Mouse (Mus musculus) liver, embryonic 16.5 days (tissue): ENCODE measurements around the gene Pik3r1. TPM values are rescaled to one million over a fixed set of nuclear protein-coding genes. Genes with fewer than 3 reads are reported as not detected.

ENCODE experiments used
- ATAC-seq: fragments of 200-750 bp; cut with Nextera tagmentation; 2 replicates; pipeline ENCODE4 v1.8.0; 2017; ENCODE audit warnings: low read depth, mild to moderate bottlenecking, moderate number of reproducible peaks, moderate library complexity
- H3K27ac ChIP-seq: fragments of 300-500 bp; sonication (generic); 2 replicates; pipeline ENCODE4 v1.5.1; 2014; ENCODE audit warnings: mild to moderate bottlenecking, low read length
- H3K27me3 ChIP-seq: fragments of 300-500 bp; sonication (generic); 2 replicates; pipeline ENCODE4 v1.6.1; 2014; ENCODE audit warnings: low read depth, low read length, mixed read lengths; ENCODE audit not compliant: control insufficient read depth, insufficient read depth
- H3K36me3 ChIP-seq: fragments of 300-500 bp; sonication (generic); 2 replicates; pipeline ENCODE4 v1.6.1; 2014; ENCODE audit warnings: mild to moderate bottlenecking; ENCODE audit not compliant: control insufficient read depth, insufficient read depth
- H3K4me1 ChIP-seq: fragments of 300-500 bp; sonication (generic); 2 replicates; pipeline ENCODE4 v1.6.1; 2014; ENCODE audit warnings: low read depth, low read length, mixed read lengths; ENCODE audit not compliant: control insufficient read depth
- H3K4me2 ChIP-seq: fragments of 300-500 bp; sonication (generic); 2 replicates; pipeline ENCODE4 v1.6.1; 2014; ENCODE audit warnings: low read depth, low read length, mixed read lengths
- H3K4me3 ChIP-seq: fragments of 300-500 bp; sonication (generic); 2 replicates; pipeline ENCODE4 v1.5.1; 2014; ENCODE audit warnings: low read depth, mild to moderate bottlenecking, low read length
- H3K9ac ChIP-seq: fragments of 300-500 bp; sonication (generic); 2 replicates; pipeline ENCODE4 v1.6.1; 2014; ENCODE audit warnings: low read depth, low read length
- H3K9me3 ChIP-seq: fragments of 300-500 bp; sonication (generic); replicated peaks from 2 replicates; pipeline ENCODE4 v1.6.1; 2016; ENCODE audit warnings: low read length; ENCODE audit not compliant: control insufficient read depth
- WGBS: fragments of 180-500 bp; shearing (Covaris S2); extraction: QIAGEN DNeasy Blood & Tissue Kit; methylation state at CpG from one replicate; pipeline ENCODE4 v1.1.7; 2014; ENCODE audit not compliant: insufficient replicate concordance; 5-methylcytosine and 5-hydroxymethylcytosine counted together
- polyA plus RNA-seq: library from polyadenylated mRNA; unstranded; fragments of >200 nt; fragmentation: Nextera tagmentation; extraction: Ambion mirVana; gene quantifications from 2 replicates; pipeline ENCODE4 v1.2.1, GENCODE M21; 2015

Pik3r1 gene
- polyA plus RNA-seq, 1 experiment from 2014 or later = 18.6 TPM

- no peak overlapping the region for H3K27ac ChIP-seq
- H3K4me2 ChIP-seq = peak overlapping the region; percentile 64
- no peaks in the 10 kb centered on the region for H3K9me3 ChIP-seq
- H3K9ac ChIP-seq = no peak overlapping the region
- 47% methylated on average over 10 of the region's 10 CpGs for WGBS
- no peak for ATAC-seq
- peak overlapping the region; percentile 52; the same call in 1 of the 2 replicates for H3K4me3 ChIP-seq
- no peaks in the 10 kb centered on the region for H3K36me3 ChIP-seq
- no peaks in the 10 kb centered on the region; the same call in none of the 2 replicates for H3K4me1 ChIP-seq
- H3K27me3 ChIP-seq = peaks cover 18% of the 10 kb centered on the region
Measured at GRCm38 (mm10) chr13:101800833-101801371, 32.9 kb upstream of the Pik3r1 start.

DNA sequence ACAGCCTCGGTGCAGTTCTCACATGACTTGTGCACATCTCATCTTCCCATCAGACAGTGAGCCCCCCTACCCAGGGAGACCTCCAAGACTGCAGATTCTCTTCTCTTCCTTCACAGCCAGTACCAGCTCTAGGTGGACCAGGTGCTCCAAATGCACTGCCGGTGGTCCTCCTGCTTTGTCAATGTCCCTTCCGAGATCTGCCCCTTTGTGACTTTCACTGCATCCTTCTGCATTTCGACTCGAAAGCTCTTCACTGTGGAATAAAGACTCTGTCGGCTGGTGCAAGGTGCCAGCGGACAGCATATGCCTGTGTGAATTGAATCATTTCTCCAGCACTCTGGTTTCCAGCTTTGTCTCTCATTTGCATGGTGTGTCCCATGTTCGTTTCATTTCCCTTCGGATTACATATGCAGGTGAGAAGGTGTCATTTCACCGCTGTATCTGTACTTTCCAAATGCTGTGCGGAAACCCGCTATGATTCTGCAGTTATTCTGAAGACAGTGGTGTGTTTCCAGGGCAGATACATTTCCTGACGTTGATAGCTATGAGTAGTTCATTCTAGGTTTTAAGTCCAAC lies 32.1 kb upstream of the Pik3r1 start:
- Histone ChIP-seq H3K36me3 (no peaks in the 10 kb centered on the region), H3K27me3 (peaks cover 18% of the 10 kb centered on the region), H3K9me3 (no peaks in the 10 kb centered on the region), H3K4me3 (no peak overlapping the region), H3K4me1 (no peaks in the 10 kb centered on the region; the same call in none of the 2 replicates), H3K9ac (no peak overlapping the region), H3K4me2 (no peak overlapping the region), H3K27ac (no peak overlapping the region)
- ATAC-seq = no peak
- WGBS = 67% methylated on average over 13 of the region's 13 CpGs

- no peaks in the 10 kb centered on the region for H3K9me3 ChIP-seq
Measured at GRCm38 (mm10) chr13:101799318-101799717, 31.3 kb upstream of the Pik3r1 start.

GRCm38 (mm10) chr13:101798522-101798921 lies 30.5 kb upstream of the Pik3r1 start:
- Histone ChIP-seq H3K9me3 (no peaks in the 10 kb centered on the region), H3K27ac (no peak overlapping the region), H3K4me1 (no peaks in the 10 kb centered on the region; the same call in none of the 2 replicates), H3K4me2 (no peak overlapping the region), H3K36me3 (no peaks in the 10 kb centered on the region), H3K9ac (no peak overlapping the region), H3K4me3 (no peak overlapping the region), H3K27me3 (peaks cover 18% of the 10 kb centered on the region)
- ATAC-seq = no peak
- 28% methylated on average over 4 of the region's 4 CpGs for WGBS

More at GRCm38 (mm10) chr13:101799318-101799717, 31.3 kb upstream of the Pik3r1 start:
- Histone ChIP-seq H3K4me1 (no peaks in the 10 kb centered on the region; the same call in none of the 2 replicates), H3K36me3 (no peaks in the 10 kb centered on the region), H3K4me2 (no peak overlapping the region), H3K27me3 (peaks cover 18% of the 10 kb centered on the region), H3K27ac (no peak overlapping the region), H3K9ac (no peak overlapping the region), H3K4me3 (no peak overlapping the region)
- WGBS = 70% methylated on average over 2 of the region's 2 CpGs
- no peak for ATAC-seq

- Histone ChIP-seq H3K36me3 (no peaks in the 10 kb centered on the region), H3K4me2 (no peak overlapping the region), H3K27ac (no peak overlapping the region), H3K4me1 (no peaks in the 10 kb centered on the region; the same call in none of the 2 replicates), H3K9ac (no peak overlapping the region), H3K4me3 (no peak overlapping the region), H3K27me3 (peaks cover 17% of the 10 kb centered on the region), H3K9me3 (no peaks in the 10 kb centered on the region)
- no peak for ATAC-seq
- WGBS = 17% methylated on average over 6 of the region's 6 CpGs
Measured at GRCm38 (mm10) chr13:101796983-101797382, 29.0 kb upstream of the Pik3r1 start.

DNA sequence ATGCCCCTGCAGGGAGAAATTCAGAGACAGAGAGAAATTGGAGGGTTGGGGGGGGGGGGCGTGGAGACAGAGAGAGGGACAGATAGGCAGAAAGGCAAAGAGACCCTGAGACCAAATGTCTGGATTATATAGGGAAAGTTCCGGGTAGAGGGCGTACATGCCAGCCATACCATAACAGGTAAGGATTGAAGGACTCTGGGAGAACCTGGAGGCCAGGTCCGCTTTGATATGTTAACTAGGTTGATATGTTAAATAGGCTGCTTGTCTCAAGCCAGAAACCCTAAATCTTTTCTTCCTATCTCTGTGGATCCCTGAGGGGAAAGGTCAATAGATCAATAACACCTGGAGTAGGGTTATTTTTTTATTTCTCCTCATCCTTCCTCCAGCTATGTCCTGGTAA lies 17.7 kb upstream of the Pik3r1 start:
- Histone ChIP-seq H3K4me1 (no peaks in the 10 kb centered on the region), H3K27me3 (no peaks in the 10 kb centered on the region), H3K9ac (no peak overlapping the region), H3K4me3 (no peak overlapping the region), H3K4me2 (no peak overlapping the region), H3K27ac (no peak overlapping the region), H3K36me3 (no peaks in the 10 kb centered on the region), H3K9me3 (no peaks in the 10 kb centered on the region)
- ATAC-seq = no peak
- 78% methylated on average over 3 of the region's 4 CpGs for whole genome bisulfite sequencing

GRCm38 (mm10) chr13:101784651-101785289 lies 16.8 kb upstream of the Pik3r1 start:
- Histone ChIP-seq H3K36me3 (no peaks in the 10 kb centered on the region), H3K4me1 (no peaks in the 10 kb centered on the region), H3K9me3 (no peaks in the 10 kb centered on the region), H3K27me3 (no peaks in the 10 kb centered on the region), H3K27ac (no peak overlapping the region), H3K4me2 (no peak overlapping the region), H3K4me3 (no peak overlapping the region), H3K9ac (no peak overlapping the region)
- no peak for ATAC-seq
- WGBS = 77% methylated on average over 13 of the region's 13 CpGs

GRCm38 (mm10) chr13:101779011-101779410 lies 11.0 kb upstream of the Pik3r1 start:
- H3K27ac ChIP-seq = no peak overlapping the region
- no peaks in the 10 kb centered on the region for H3K27me3 ChIP-seq
- no peaks in the 10 kb centered on the region for H3K4me1 ChIP-seq
- ATAC-seq = no peak
- H3K4me2 ChIP-seq = no peak overlapping the region
- 75% methylated on average over 4 of the region's 4 CpGs for WGBS
- H3K4me3 ChIP-seq = no peak overlapping the region
- no peaks in the 10 kb centered on the region for H3K9me3 ChIP-seq
- H3K9ac ChIP-seq = no peak overlapping the region
- H3K36me3 ChIP-seq = no peaks in the 10 kb centered on the region

- WGBS = 77% methylated on average over 3 of the region's 3 CpGs
- Histone ChIP-seq H3K4me1 (no peaks in the 10 kb centered on the region), H3K36me3 (no peaks in the 10 kb centered on the region), H3K27me3 (no peaks in the 10 kb centered on the region), H3K27ac (no peak overlapping the region), H3K9me3 (no peaks in the 10 kb centered on the region), H3K4me2 (no peak overlapping the region), H3K9ac (no peak overlapping the region), H3K4me3 (no peak overlapping the region)
- no peak for ATAC-seq
Measured at GRCm38 (mm10) chr13:101777851-101778250, 9.8 kb upstream of the Pik3r1 start.
